Mouse (Mus musculus) ES-CJ7 (cell line): Measurements from ENCODE around the gene Igsf21.

ENCODE experiments used
- DNase-seq: peaks from one replicate; pipeline ENCODE4 v3.0.0; 2011; ENCODE audit warnings: low read depth, low spot score

Igsf21 gene

DNA sequence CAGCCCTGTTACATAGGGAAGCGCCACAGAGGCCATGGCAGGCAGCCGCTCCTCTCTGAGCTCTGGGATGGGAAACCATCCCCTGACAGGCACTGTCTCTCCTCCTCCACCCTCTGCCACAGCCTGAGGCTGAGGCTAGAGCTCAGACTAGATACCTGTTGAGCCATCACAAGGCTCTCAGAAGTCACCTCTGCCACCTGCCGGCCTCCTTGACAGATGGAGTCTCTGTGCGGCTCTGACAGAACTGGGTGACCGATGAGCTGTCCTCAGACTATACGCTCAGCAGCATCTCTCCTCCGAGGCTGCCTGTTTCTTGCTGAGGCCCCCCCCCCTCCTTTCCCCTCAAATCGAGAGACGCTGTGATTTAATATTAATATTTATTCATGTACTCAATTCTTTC, 49.9 kb downstream of the Igsf21 start:
- DNase-seq = no peak

DNA sequence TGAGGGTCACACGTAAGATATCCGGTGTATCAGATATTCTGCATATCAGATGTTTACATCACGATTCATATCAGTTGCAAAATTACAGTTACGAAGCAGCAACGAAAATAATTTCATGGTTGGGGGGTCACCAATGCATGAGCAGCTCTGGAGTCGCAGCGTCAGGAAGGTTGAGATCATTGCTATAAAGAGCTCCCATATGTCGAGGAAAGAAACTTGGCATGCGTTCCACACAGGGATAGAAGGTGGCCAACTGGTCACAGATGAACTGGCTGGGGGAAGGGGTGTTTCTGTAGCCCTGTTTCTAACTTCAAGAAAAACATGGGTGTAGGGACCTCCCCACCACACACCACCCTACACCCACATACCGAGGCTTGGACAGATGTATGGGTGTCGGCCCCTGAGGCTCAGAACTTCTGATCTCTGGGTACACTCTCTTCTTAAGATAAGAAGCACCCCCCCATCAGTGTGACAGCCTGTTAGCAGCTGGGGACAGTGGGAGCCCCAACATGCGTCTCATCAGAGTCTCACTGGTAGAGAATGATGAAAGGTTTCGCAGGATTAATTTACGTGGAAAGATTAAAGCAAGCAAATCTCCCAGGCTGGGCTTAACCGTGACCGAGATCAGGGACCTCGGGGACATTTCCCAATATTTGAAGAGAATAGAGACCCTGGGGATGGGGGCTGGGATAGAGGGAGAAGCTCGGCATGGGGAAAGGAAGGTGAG, 54.1 kb downstream of the Igsf21 start:
- DNase-seq = no peak

DNA sequence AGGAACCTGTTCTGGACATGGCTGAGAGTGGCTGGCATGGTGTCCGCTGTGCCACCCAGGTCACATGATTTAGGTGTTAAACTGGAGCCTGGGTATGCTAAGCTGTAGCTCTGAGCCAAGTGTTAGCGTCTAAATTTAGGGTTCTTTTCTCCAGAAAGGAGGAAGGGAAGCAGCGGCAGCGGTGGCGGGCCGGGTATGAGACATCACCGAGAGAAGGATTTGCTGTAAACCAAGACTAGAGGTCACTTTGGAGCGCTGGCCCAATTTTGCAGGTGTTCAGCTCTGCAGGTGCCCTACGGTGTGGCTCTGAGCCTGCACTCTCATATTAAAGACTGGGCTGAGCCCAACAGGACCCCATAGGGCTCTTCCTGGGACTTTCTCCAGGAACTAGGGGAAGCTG, 57.0 kb downstream of the Igsf21 start:
- DNase-seq = no peak

DNA sequence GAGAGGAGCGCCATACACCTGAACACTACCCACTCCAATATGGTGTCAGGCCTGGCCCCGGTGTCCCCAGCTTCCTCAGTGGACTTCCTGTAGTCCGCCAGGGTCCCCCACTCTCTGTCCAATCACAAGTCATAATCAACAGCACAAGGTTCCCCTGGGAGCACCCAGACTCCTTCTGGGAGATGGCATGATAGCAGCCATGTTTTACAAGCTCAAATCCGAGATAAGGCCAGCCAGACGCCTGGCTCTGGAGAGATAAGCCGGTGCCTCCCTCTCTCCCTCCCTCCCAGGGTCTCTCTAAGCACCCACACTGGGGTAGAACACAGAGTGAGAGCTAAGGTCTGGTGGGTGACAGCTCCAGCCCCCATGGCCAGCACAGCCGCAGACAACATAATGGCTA, 58.0 kb downstream of the Igsf21 start:
- no peak for DNase-seq

DNA sequence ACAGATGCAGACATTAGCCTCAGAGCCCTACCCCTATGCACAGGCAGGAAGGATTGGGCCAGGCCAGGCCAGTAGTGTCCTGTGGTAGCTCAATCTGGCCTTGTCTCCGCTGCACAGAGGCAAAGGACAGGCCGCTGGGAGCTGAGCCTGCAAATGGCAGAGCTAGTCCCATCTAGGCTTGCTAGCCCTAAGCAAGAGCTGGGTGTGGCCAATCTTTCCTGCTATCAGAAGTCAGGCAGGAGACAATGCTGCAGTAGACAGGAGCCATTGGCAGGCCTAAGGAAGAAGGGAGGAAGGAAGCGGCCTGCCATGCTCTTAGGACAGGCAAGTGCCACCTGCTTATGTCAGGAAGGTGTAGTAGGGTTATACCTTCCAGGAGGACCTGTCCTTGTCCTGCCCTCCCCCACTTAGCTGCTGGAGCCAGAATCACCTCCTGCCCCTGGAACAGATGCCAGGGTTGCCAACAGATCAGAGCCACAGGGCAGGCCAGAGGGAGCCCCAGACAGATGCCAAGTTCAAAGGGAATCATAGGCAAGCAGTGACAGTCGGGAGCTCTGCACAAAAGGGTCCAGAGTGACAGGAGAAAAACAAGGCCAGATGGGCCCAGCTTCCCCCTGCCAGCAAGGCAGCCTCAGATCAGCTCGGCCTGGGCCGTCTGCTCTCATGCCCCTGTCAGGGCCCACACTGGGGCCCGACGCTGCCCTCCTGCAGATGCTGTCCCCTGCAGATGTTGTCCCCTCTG, 59.0 kb downstream of the Igsf21 start:
- no peak for DNase-seq

DNA sequence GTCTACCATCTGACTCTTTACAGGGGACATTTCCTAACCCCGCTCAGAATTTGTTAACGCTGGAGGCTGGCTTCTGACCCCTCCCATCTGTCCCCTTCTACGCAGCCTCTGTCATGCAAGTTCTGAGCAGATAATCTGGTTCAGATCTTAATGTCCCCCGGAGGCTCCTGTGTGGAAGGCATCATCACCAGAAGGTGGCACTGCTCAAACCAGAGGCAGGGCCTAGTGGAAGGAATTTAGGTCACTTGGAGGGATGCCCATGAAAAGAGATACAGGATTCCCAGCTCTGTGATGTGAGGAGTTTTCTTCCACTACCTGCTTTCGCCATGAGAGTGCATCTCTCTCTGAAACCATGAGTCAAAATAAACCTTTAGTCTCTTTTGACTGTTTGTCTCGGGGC, 67.0 kb downstream of the Igsf21 start:
- DNase-seq = peak; percentile 54

DNA sequence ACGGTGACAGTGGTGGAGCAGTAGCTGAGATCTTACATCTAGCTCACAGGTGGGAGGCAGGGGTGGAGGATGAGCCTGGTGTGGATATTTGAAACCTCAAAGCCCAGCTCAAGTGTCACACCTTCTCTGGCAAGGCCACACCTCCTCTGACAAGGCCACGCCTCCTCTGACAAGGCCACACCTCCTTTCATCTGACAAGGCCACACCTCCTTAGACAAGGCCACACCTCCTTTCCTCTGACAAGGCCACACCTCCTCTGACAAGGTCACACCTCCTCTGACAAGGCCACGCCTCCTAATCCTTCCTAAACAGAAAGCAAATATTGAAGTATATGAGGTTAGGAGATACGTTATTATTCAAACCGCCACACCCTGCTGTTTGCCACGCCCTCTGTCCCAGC, 69.5 kb downstream of the Igsf21 start:
- DNase-seq = peak; percentile 79

DNA sequence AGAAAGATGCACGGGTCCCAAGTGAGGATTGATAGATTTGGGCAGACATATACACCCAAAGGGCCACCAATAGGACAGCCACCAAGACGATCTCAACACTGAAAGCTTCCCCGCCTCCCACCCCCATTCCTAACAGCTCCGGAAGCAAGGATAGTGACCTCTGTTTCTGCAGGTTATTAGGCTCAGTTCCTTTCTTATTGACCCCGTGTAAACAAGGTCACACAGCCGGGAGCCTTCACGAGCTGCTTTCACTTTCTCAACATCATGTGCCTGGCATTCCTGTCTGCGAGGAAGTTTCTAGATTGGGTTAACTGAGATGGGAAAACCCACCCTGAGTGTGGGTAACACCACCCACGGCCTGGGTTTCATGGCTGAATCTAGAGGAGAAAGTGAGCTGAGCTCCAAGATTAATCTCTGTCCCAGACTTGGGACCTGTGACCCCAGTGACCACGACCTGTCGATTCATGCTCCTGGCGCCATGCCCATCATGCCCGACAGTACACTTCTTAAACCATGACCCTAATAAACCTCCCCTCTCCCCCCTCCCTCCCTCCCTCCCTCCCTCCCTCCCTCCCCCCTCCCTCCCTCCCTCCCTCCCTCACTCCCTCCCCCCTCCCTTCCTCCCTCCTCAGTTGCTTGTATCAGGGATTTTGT, 72.7 kb downstream of the Igsf21 start:
- DNase-seq = peak; percentile 70

DNA sequence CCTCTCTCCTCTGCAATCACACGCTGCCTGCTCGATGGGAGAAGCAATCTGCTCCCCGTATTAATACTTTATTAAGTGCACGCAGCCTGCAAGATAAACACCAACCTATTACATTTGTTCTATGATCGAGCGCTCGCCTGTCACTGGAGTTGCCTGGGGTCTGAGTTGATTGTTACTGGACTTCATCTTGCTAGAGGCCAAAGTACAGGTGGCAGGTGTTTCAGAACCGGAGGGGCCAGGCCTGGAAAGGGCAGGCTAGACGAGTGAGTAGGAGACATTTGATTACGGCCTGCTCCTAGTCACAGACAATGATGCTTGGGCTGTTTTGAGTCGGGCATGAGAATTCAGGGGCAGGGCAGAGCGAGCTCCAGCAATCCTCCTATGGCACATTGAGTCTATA, 73.5 kb downstream of the Igsf21 start:
- no peak for DNase-seq

DNA sequence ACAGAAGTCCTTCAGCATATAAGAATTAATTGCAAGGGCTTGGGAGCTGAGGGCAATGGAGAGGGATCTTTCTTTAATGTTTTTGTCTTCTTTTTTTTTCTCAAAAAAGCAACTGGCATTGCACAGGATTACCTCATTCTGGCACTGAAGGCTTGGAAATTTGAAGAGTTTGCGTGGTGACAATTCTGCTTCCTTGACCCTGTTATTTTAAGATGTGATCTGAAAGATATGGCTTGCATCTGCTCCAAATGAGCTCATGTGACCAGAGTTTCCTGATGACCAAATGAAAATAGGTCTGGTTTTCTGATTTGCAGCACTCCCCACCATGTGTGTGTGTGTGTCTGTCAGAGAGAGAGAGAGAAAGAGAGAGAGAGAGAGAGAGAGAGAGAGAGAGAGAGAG, 74.7 kb downstream of the Igsf21 start:
- DNase-seq = no peak

DNA sequence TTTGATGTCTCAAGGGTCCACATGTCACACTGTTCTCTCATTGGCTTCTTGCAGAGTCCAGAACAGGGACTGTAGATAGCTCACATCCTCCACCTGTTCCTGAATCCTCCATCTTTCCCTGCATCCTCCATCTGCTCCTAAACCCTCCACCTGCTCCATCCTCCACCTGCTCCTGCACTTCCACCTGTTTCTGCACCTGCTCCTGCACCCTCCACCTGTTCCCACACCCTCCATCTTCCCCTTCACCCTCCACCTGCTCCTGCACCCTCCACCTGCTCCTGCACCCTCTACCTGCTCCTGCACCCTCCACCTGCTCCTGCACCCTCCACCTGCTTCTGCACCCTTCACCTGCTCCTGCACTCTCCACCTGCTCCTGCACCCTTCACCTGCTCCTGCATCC, 75.4 kb downstream of the Igsf21 start:
- DNase-seq = no peak

DNA sequence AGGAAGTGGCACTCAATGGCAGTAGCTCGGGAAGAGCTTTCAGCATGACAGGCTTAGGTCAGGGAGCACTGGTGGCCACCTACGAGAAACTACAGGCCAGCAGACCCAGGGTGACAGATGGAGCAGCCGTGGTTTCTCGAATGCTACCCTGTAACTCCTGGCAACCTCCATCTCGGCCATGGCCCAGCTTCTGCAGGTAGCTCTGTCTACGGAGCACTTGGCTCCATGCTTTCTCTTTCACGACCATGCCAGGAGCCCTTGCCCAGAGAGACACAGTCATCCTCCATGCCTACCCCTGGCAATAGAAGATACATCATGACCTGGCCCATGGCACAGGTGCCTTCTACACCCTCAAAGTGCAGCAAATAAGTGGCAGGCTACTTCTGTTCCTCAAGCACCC, 80.7 kb downstream of the Igsf21 start:
- no peak for DNase-seq

DNA sequence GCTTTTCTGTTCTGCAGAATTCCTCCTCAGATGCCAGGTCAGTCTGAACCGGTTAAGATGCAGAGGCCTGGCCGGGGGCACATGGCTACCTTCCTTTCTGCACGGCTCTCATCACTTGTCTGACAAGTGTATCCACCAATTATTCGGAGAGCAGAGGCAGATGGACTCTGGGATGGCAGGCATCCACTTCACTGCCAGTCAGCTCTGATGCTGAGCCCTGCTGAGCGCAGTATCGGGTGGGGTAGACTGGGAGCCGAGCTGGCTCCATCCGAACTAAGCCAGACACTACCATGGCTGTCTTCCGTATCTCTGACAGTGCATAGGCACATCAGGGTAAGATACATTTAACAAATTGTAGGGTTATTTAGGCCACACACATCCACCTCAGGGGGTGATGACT, 81.9 kb downstream of the Igsf21 start:
- no peak for DNase-seq

DNA sequence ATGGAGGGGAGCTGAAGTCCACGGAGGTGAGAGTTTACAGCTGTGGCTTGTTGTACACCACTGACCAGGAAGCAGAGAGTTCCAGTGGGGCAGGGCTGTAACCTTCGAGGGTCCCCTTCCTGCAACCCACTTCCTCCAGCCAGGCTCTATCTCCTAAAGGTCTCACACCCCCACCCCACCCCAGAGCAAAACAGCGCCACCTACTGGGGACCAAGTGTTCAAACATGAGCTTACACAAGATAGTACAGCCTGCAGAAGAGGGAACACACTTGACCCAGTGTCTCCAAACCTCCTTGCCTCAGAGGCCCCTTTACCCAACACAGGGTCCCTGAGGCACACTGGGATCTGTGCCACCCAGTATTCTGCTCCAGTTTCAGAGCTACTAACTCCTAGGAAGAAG, 87.0 kb downstream of the Igsf21 start:
- DNase-seq = peak; percentile 74

DNA sequence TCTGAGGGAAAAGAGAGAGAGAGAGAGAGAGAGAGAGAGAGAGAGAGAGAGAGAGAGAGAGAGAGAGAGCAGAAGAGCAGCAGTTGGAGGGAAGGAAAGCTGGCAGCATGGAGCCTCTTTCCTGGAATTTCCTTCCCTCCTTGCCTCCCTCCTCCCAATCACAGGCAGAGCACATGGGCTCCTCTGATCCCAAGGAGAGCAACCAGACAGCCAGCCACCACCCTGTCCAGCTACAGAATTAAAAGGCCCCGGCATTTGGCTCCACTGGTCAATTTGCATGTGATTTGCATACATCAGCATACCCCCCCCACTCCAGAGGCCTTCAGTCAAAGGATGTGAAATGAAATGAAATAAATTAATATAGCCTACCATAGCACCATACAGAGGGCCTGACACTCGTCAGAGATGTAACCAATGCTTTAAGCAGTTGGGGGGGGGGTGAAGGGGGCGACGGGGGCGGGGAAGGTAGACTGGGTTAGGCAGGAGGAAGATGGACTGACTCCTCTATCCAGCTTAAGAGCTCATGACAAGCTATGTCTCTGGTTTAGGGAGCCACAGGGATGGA, 91.6 kb downstream of the Igsf21 start:
- no peak for DNase-seq

DNA sequence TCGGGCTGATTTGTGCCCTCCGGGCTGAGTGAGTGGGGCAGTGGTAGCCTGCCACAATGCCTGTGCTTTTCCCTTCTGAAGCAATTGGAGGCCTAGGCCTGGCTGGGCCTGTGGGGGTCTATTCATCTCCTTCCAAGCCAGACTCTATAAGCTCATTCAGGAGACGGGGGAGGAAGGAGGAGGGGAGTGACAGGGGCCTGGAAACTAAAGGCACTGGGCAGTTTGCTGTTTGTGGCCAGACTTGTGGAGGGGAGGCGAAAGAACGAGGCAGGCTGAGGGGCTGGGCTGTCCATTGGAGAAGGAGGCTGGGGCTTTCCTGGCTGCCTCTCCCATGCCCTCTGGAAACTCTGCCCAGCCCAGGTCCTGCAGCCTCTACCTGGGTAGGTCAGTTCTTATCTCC, 92.1 kb downstream of the Igsf21 start:
- no peak for DNase-seq

DNA sequence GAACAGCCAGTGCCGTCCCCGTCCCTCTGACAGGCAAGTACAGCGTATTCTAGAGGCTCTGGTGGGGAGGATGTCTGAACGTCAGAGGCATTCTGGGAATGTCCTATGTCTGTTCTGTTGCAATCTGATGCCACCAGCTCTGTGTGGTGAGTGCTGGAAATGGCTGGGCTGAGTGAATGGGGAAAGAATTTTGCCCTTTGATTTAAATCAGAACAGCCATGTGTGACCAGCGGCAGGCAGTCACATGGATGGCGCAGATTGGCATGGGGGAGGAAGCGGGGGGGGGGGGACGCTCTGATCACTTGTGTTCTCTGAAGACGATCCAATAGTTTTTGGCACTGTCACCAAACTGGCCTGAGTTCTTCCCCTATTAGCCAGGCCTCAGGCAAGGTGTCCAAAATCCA, 92.9 kb downstream of the Igsf21 start:
- DNase-seq = no peak

DNA sequence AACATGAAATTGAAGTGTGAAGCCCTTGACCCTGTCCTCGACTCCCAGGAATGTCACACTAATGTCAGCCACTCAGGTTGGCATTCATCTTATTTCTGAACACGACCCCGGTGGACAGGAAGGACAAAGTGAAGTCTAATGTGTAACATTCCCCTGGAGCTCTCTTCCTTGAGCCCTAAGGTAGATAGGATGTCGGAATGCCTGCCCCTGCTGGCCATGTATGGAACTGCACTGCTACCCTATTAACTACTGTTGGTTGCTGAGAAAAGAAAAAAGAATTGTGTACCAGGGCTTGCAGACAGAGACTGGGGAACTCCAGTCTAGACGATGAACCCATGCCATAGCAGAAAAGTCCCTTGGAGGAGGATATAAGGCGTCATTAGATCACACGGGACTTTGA, 93.5 kb downstream of the Igsf21 start:
- DNase-seq = peak; percentile 73

DNA sequence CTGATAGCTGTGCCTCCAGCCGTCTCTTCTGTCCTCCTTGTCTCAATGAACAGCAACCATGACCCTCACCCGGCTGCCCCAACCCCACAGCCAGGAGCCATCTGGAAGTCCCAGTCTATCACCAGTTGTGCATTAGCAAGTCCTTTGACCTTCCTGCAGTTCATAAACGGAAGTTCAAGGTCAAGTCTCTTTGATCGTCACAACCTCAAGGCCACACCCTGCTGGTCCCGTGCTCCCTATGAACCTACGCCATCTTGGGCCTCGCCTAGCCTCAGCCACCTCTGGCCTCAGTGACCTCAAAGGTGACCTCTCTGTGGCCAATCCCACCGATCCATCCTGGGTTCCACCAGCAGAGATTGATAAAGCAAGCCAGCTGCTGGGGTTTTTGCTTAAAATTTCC, 96.9 kb downstream of the Igsf21 start:
- peak; percentile 68 for DNase-seq

DNA sequence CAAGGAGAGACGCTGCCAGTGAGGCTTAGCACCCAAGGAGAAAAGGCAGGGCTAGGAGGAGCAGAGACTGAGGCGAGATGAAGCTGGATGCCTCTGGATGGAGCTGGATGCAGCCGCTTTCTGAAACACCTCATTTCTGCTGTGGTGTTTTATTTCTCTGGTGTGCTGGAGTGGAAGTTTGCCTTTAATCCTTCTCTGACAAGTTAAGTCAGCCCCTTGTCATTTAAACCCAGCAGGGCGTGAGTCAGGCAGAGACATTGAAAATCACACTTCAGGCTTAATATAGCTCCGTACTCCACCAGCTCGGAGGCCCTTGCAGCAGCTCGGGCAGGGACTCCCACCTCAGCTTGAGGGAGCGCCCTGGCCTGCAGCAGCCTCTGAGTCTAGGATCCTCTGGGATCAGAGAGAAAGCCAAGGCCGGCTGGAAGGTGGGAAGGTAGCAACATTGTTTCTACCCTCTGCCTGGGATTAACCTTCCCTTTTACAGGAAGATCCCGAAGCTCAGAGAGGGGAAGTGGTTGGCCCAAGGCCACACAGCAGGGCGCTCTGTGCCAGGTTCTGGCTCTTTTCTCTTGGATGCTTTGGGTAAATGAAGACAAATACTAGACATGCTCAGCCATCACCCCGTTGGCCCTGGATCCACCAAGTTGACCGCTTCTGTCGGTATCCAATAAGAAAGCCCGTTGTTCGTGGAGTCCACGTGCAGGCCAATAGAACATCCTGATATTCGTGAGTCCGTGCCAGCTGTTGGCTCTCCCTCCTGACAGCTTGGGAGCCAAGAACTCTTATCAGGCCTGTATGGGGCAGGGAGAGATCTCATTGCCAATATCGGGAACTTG, 98.5 kb downstream of the Igsf21 start:
- peak; percentile 71 for DNase-seq

DNA sequence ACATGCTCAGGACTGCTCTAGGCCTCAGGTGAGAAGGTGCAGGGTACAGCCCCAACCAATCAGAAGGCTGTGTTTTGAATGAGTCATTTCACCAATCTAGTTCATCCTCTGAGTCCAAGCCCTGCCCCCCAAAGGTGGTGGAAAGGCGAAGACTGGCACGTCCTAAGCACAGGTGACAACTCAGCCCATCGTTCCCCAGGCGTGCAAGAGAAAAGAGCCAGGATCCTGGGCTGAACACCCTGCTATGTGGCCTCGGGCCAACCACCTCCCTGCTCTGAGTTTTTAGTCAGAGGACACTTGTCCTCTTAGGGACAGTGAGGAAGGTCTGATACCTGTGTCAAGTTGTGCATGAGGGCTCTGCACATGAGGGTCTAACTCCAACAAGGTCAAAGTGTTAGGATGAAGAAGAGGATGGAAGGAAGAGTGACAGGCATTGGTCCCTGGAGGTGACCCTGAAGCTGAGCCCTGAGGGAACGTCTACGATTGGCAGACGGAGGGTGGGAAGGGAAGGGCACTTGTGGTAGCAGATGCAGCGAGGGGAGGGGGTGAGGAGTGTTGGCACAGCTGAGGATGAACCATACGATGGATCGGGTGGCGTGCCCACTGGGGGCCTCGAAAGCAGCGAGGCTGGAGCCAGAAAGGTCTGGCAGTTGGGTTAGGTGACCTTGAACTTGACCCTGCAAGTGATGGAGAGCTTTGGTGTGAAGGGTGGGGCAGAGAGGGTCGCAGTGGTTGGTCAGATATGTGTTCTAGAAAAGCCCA, 99.3 kb downstream of the Igsf21 start:
- no peak for DNase-seq
